Mouse (Mus musculus) retina, adult 2 months (tissue): ENCODE data around the gene Vmn1r123.
"Not testable (repeated sequence)": the region's sequence is repeated elsewhere in the genome, so short reads cannot be mapped to it uniquely, and the experiment has no call there.

Experiments
- DNase-seq: peaks from one replicate; pipeline ENCODE4 v3.0.0-alpha.2; 2012; ENCODE audit warnings: low read depth, low spot score

Gene Vmn1r123

DNA sequence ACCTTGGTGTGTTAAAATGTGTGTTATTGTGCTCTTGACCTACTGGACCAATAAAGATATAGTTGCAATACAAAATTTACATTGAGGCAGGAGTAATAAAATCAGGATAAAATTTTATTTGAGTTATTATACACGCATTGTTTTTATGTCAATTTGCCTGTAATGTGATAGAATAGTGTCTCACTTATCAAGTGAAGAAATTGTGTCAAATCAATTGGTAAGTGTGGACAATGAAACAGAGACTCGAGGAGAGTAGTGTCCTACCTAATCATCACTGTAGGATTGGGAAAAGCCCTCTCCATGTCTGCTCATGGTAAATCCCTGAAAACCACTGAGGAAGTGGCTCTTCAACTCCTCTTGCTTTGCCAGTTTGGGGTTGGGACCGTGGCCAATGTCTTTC is at the start of gene Vmn1r123:
Gene Vmn1r123 (plus strand): TSS at position 301 of the 400 bp plus-strand sequence.
- DNase-seq = not testable (repeated sequence)

DNA sequence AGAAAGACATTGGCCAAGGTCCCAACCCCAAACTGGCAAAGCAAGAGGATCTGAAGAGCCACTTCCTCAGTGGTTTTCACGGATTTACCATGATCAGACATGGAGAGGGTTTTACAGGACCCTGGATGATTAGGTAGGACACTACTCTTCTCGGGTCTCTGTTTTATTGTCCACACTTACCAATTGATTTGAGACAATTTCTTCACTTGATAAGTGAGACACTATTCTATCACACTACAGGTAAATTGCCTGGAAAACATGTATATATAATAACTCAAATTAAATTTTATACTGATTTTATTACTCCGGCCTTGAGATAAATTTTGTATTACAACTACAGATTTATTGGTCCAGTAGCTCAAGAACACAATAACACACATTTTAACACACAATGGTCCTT is 28.0 kb upstream of the Vmn1r123 start, which contains the start of gene Vmn1r122:
Gene Vmn1r122 (minus strand): TSS at position 101 of the 400 bp plus-strand sequence.
- DNase-seq = not testable (repeated sequence)

- not testable (repeated sequence) for DNase-seq
Observed at GRCm38 (mm10) chr7:21190323-21190722, 28.3 kb downstream of the Vmn1r123 start, which contains the start of gene Gm5157. TSS of gene Gm5157 (minus strand) at chr7:21190423.
